Mouse (Mus musculus) megakaryocyte, embryonic 14.5 days (primary cell): ENCODE data around the gene Eif4ebp2.

Source experiments
- FLI1 ChIP-seq: IDR thresholded peaks from 2 replicates; pipeline ENCODE4 v1.6.1; 2012; ENCODE audit warnings: low read length, inconsistent platforms, mixed read lengths
- GATA1 ChIP-seq: IDR thresholded peaks from 3 replicates; pipeline ENCODE4 v1.6.1; 2012; ENCODE audit warnings: mixed read lengths, low read length, inconsistent platforms, borderline replicate concordance

DNA sequence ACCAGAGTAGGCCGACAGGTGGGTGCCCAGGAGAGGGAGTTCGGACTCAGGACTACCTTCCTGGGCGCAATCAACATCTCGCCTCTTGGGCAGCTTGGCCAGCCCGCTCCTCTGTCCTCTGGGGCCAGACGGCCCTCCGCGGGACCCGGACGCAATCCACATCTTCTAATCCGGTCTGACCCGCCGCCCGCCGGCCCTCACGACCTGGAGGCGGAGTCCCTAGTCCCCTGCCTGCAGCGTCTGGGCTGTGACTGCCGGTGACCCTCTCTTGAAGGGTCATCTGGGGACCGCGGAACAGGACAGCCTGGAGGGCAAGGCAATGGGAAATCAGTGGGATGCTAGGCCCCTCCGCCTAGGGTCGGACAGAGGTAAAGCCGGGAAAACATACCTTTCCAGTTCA is 33.3 kb downstream of the Eif4ebp2 start:
- no peak for TF ChIP-seq GATA1
- no peak for TF ChIP-seq FLI1
